Mouse (Mus musculus) cerebellum, adult (tissue): ENCODE measurements around the gene Arrdc2.

Experiments used
- ATAC-seq: cut with Nextera tagmentation; 2 replicates; pipeline ENCODE4 v1.9.2; 2017; ENCODE audit warnings: mild to moderate bottlenecking, moderate library complexity, mixed read lengths; ENCODE audit not compliant: insufficient number of reproducible peaks, low FRiP score, low TSS enrichment

The Arrdc2 gene

GRCm38 (mm10) chr8:70791975-70792691, 47.4 kb downstream of the Arrdc2 start:
- peak; percentile 28 for ATAC-seq

- no peak for ATAC-seq
Measured at GRCm38 (mm10) chr8:70791294-70791701, 48.2 kb downstream of the Arrdc2 start.

GRCm38 (mm10) chr8:70790846-70791245, 48.7 kb downstream of the Arrdc2 start:
- no peak for ATAC-seq

- ATAC-seq: no peak
Measured at GRCm38 (mm10) chr8:70789046-70789445, 50.5 kb downstream of the Arrdc2 start.

GRCm38 (mm10) chr8:70787941-70788667, 51.4 kb downstream of the Arrdc2 start:
- peak; percentile 62 for ATAC-seq

GRCm38 (mm10) chr8:70787051-70787445, 52.5 kb downstream of the Arrdc2 start:
- no peak for ATAC-seq

GRCm38 (mm10) chr8:70786291-70787050, 53.0 kb downstream of the Arrdc2 start:
- no peak for ATAC-seq
